Mouse (Mus musculus): ENCODE measurements around the gene B4galnt3.

- TF ChIP-seq CTCF (IDR thresholded peaks at IDR 0.05; ENCODE audit: control insufficient read depth, insufficient read depth, insufficient read length) (no peak), USF1 (IDR thresholded peaks at IDR 0.05; ENCODE audit: low read depth) (no peak), CEBPB (IDR thresholded peaks at IDR 0.05; ENCODE audit: low read depth) (no peak), MAX (IDR thresholded peaks at IDR 0.05) (no peak)
These were observed 12.7 kb upstream of the B4galnt3 start for GRCm38 (mm10) chr6:120306859-120307594.

Measured in C2C12 (cell line).